Mouse (Mus musculus) kidney, postnatal 36 days (tissue): Measurements from ENCODE around the gene Wdr73.

Experiments
- DNase-seq, 2 experiments: peaks; one replicate each; pipeline ENCODE4 v3.0.0; 2021 to 2022; ENCODE audit warnings: mixed read lengths in 2 of 2

Wdr73 gene

GRCm38 (mm10) chr7:80849710-80850109, 51.4 kb downstream of the Wdr73 start:
- peak; percentile 56 to 67 for DNase-seq

- no peak for DNase-seq
These were observed 51.8 kb downstream of the Wdr73 start for GRCm38 (mm10) chr7:80849267-80849666.

- no peak for DNase-seq
These were observed 54.4 kb downstream of the Wdr73 start for GRCm38 (mm10) chr7:80846709-80847108.

GRCm38 (mm10) chr7:80846280-80846678, 54.8 kb downstream of the Wdr73 start:
- no peak for DNase-seq

GRCm38 (mm10) chr7:80845621-80846279, 55.3 kb downstream of the Wdr73 start:
- DNase-seq = no peak

- no peak for DNase-seq
These were observed 56.4 kb downstream of the Wdr73 start for GRCm38 (mm10) chr7:80844691-80845090.

GRCm38 (mm10) chr7:80843910-80844640, 57.0 kb downstream of the Wdr73 start:
- DNase-seq = no peak

GRCm38 (mm10) chr7:80843176-80843575, 57.9 kb downstream of the Wdr73 start:
- no peak for DNase-seq

- DNase-seq = peak; percentile 39 to 55
These were observed 58.9 kb downstream of the Wdr73 start for GRCm38 (mm10) chr7:80842132-80842531.

- no peak for DNase-seq
These were observed 60.1 kb downstream of the Wdr73 start for GRCm38 (mm10) chr7:80840937-80841336.
